Mouse (Mus musculus): ENCODE measurements at regions not wholly inside any gene's neighbourhood (a gene's known extent, or its start where the extent isn't known, plus 50 kb on each side); places are given as distances from the start of the nearest gene placed in this dataset.

DNA sequence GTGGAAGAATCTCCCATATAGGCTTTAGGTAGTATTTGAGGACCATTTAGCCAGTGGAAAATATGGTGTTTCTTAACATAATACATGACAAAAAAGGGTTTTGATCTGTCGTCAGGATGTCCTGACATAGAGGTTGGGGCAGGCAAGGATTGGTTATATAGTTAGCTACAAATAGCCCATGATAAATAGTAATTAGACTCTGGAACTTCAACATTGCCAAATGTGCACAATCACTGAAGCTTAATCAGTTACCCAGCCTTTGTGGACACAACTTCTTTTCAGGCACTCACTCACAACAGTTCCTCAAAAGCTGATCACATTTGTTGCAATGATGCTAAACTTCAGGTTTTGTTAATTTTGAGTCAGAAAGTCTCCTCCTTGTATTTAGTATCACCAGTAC lies 1528.0 kb downstream of the Rapgef2 start:
- Histone ChIP-seq H3K4me3 (no peak overlapping the region), H3K9me3 (replicated peaks) (no peaks in the 10 kb centered on the region), H3K27me3 (no peaks in the 10 kb centered on the region), H3K27ac (no peak overlapping the region), H3K4me1 (no peaks in the 10 kb centered on the region), H3K36me3 (ENCODE audit: poor library complexity, severe bottlenecking) (no peaks in the 10 kb centered on the region), H3K4me2 (no peak overlapping the region), H3K9ac (no peak overlapping the region)
- ATAC-seq: no peak
- WGBS: 73% methylated on average over 1 of the region's 1 CpGs

DNA sequence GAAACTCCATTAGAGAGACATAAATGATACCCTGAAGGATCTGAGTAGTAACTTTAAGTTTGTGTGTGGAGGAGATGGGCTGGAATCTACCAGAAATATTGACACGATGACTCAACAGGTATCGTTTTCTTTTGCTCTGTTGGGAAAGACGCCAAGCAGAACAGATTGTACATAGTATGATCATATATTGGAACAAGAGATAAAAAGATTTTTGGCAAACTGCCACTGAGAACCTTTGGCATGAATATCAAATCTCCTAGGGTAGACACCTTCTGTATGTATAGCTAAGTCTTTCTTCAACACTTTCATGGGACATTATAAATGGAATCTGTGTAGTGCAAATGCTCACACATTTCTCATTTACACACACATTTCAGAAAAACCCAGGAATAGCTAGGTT lies 1544.2 kb downstream of the Rapgef2 start:
- no peak overlapping the region for H3K4me3 ChIP-seq
- H3K36me3 ChIP-seq (ENCODE audit: poor library complexity, severe bottlenecking): no peaks in the 10 kb centered on the region
- no peak overlapping the region for H3K9ac ChIP-seq
- ATAC-seq: no peak
- H3K4me1 ChIP-seq: no peaks in the 10 kb centered on the region
- H3K27ac ChIP-seq: no peak overlapping the region
- H3K27me3 ChIP-seq: no peaks in the 10 kb centered on the region
- H3K4me2 ChIP-seq: no peak overlapping the region
- 93% methylated on average over 3 of the region's 3 CpGs for WGBS
- no peaks in the 10 kb centered on the region for H3K9me3 ChIP-seq (replicated peaks)

DNA sequence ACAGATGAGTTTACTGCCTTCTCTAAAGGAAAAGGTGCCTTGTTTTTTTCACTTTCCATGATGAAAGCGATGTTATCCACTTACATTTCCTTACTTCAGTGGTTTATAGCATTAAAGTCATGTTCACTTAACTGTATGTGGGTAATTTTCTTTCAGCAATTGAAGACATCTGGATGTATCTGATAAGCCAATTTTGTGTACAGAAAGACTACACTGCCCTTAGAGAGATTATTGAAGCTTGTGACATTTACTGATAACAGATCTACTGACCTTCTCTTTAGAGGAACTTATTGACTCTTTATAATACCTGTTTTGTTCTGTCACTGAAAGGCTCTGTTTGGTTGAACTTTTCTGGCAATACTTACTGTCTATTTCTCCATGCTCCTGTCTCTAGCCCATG lies 1568.5 kb downstream of the Rapgef2 start:
- Histone ChIP-seq H3K36me3 (ENCODE audit: poor library complexity, severe bottlenecking) (no peaks in the 10 kb centered on the region), H3K4me1 (no peaks in the 10 kb centered on the region), H3K9me3 (replicated peaks) (no peaks in the 10 kb centered on the region), H3K4me2 (no peak overlapping the region), H3K27ac (no peak overlapping the region), H3K9ac (no peak overlapping the region), H3K4me3 (no peak overlapping the region), H3K27me3 (no peaks in the 10 kb centered on the region)
- ATAC-seq: no peak
- 85% methylated on average over 1 of the region's 1 CpGs for WGBS

DNA sequence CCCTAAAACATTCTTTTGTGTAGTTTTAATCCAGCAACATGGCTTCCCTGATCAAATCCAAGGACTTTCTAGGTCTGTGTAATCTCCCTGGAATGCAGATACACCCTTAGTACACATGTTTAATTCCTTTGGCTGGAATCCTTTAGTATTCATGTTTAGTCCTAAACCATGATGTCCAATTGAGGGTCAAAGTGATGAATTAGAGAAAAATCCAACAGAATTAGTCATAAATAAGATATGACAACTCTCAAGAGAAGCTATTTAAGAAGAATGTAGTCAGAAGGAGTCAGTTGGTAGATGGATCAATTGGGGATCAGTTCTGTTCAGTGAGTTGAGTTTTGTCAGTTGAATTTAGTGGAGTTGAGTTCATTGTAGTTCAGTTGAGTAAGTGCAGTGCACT lies 1590.7 kb downstream of the Rapgef2 start:
- H3K9ac ChIP-seq: no peak overlapping the region
- ATAC-seq: no peak
- no peak overlapping the region for H3K27ac ChIP-seq
- H3K36me3 ChIP-seq (ENCODE audit: poor library complexity, severe bottlenecking): no peaks in the 10 kb centered on the region
- no peaks in the 10 kb centered on the region for H3K27me3 ChIP-seq
- H3K9me3 ChIP-seq (replicated peaks): no peaks in the 10 kb centered on the region
- H3K4me1 ChIP-seq: no peaks in the 10 kb centered on the region
- H3K4me3 ChIP-seq: no peak overlapping the region
- H3K4me2 ChIP-seq: no peak overlapping the region

DNA sequence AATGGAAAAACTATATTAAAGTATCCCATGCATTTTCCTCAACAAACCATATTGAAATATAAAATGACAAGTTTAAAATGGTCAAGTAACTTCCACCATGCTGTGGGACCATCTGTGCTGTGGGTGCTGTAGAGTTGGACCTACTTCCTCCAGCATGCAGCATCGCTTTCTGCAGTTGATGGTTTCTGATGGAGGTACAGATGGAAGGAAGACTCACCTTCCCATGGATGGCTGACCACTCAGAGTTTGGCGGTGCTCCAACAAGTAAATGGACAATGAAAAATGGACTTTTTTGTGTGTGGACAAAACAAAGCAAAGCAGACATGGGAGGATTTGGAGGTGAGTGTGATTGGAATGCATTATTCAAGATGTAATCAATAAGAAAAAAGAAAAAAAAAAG lies 1592.3 kb downstream of the Fstl5 start:
- Histone ChIP-seq H3K4me3 (no peak overlapping the region), H3K4me2 (no peak overlapping the region), H3K4me1 (no peaks in the 10 kb centered on the region), H3K27ac (no peak overlapping the region), H3K27me3 (no peaks in the 10 kb centered on the region), H3K36me3 (ENCODE audit: poor library complexity, severe bottlenecking) (no peaks in the 10 kb centered on the region), H3K9ac (no peak overlapping the region), H3K9me3 (replicated peaks) (no peaks in the 10 kb centered on the region)
- 93% methylated on average over 2 of the region's 2 CpGs for WGBS
- ATAC-seq: no peak

DNA sequence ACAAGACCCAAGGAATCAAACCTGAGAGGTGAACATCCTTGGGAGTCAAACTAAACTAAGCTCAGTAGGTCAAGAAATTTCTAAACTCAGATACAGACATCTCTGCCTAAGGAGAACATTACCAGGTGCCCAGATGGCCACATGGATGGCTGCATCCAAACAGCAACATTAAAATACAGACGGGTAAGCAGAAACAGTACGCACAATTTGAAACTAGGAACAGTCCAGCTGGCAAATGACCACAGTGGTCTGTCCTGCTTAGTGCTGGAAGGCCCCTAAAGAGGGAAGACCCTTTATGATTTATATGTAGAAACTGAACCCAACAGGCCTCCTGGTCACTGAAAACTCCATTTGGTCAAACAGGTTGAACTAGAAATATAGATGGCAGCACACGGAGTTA lies 1579.8 kb downstream of the Fstl5 start:
- no peak overlapping the region for H3K4me3 ChIP-seq
- no peak overlapping the region for H3K9ac ChIP-seq
- WGBS: 89% methylated on average over 3 of the region's 3 CpGs
- no peaks in the 10 kb centered on the region for H3K27me3 ChIP-seq
- no peak overlapping the region for H3K27ac ChIP-seq
- H3K36me3 ChIP-seq (ENCODE audit: poor library complexity, severe bottlenecking): no peaks in the 10 kb centered on the region
- ATAC-seq: no peak
- no peaks in the 10 kb centered on the region for H3K9me3 ChIP-seq (replicated peaks)
- H3K4me2 ChIP-seq: no peak overlapping the region
- no peaks in the 10 kb centered on the region for H3K4me1 ChIP-seq
